Mouse (Mus musculus) olfactory bulb, adult 2 months (tissue): ENCODE results near the gene Bach2.

Experiments used
- CTCF ChIP-seq: fragments of 200-500 bp; IDR thresholded peaks from 2 replicates; pipeline ENCODE4 v1.5.1; 2012; ENCODE audit warnings: low read depth, mild to moderate bottlenecking, low read length, moderate library complexity; ENCODE audit not compliant: insufficient read depth
- POLR2A ChIP-seq: fragments of 200-500 bp; IDR thresholded peaks from 2 replicates; pipeline ENCODE4 v1.6.1; 2012; ENCODE audit warnings: mild to moderate bottlenecking, low read depth, low read length, moderate library complexity; ENCODE audit not compliant: insufficient read depth

- TF ChIP-seq POLR2A (no peak), CTCF (no peak)
These were observed 114.2 kb downstream of the Bach2 start for GRCm38 (mm10) chr4:32352842-32353241.
